Mouse (Mus musculus) brown adipose tissue, adult 24 weeks (tissue): ENCODE results near the gene Tgfa. TPM values are rescaled to one million over a fixed set of nuclear protein-coding genes. Genes with fewer than 3 reads are reported as not detected.

ENCODE experiments used
- H3K27ac ChIP-seq: fragments of 200-500 bp; replicated peaks from 2 replicates; pipeline ENCODE4 v1.5.1; 2012; ENCODE audit warnings: low read depth, mild to moderate bottlenecking, low read length
- H3K4me1 ChIP-seq: fragments of 200-500 bp; 2 replicates; pipeline ENCODE4 v1.6.1; 2012; ENCODE audit warnings: low read length, mixed read lengths; ENCODE audit not compliant: control insufficient read depth, insufficient read depth, insufficient read length
- H3K4me3 ChIP-seq: fragments of 200-500 bp; 2 replicates; pipeline ENCODE4 v1.5.1; 2012; ENCODE audit warnings: low read depth, mild to moderate bottlenecking, low read length, moderate library complexity; ENCODE audit not compliant: insufficient read depth
- polyA plus RNA-seq: library from polyadenylated mRNA; stranded (reverse); fragments of >200 nt; gene quantifications from 2 replicates; pipeline ENCODE4 v1.2.4, GENCODE M21; 2012; ENCODE audit not compliant: missing spikeins, insufficient read depth, insufficient read length

The Tgfa gene
- polyA plus RNA-seq, 1 experiment, result 0.44 TPM

DNA sequence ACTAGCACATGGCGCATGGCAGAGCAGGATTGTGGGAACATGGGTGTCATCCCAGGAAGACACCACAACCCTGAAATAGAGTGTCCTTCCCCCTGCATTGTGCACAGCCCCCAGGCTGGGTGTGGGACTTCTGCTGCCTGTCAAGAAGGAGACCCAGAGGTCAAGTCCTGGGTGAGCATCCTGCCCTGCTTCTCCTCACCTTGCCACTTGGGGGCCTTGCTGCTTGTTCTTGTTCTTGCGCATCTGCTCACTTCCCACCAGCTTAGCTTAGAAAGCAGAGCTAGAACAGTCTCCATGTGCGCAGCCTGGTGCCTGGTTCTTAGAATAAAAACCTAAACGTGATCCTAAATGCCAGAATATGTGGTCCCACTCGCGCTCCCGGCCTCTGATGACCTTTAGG lies 82.6 kb downstream of the Tgfa start:
- Histone ChIP-seq H3K4me3 (no peak overlapping the region), H3K27ac (no peak overlapping the region), H3K4me1 (no peaks in the 10 kb centered on the region)

DNA sequence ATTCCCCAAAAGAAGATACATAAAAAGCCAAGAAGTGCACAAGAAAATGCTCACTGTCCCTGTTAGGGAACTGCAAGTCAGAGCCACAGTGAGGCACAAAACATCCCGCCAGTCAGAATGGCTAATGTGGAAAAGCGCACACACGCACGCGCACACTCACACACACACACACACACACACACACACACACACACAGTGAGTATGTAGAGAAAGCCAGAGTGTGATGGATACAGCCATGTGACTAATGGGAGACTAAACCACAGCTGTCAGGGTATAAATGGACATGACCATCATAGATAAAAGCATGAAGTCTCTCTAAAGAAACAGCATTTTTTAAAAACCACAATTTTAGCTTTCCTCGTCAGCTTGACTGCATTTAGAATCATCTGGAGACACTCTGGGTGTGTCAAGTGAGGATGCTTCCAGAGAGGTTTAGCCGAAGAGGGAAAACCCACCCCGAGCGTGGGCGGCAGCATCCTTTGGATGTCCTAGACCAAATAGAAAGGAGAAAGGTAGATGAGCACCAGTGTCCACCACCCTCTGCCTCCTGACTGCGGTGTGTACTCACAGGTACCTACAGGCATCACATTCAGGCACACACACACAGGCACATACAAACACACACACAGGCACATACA lies 86.7 kb downstream of the Tgfa start:
- no peaks in the 10 kb centered on the region for H3K4me1 ChIP-seq
- no peak overlapping the region for H3K4me3 ChIP-seq
- H3K27ac ChIP-seq, result no peak overlapping the region

DNA sequence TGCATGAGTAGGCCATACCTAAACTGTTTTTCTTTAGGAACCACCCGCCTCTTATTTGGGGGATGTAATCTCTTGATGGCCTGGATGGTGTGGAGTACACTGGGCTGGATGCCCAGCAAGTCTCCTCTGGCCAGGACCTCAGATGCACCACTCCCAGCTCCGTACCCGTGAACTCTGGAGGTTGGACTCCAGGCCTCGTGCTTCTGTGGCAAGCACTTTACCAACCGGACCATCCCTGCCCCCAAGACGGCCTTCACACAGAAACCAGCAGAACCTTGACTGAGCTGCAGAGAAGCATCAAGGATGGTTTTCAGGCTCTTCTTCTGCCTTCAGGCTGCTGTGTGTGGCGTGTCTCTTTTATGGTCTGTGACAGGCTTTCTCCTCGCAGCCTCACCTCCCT lies 98.3 kb downstream of the Tgfa start:
- Histone ChIP-seq H3K27ac (no peak overlapping the region), H3K4me1 (no peaks in the 10 kb centered on the region), H3K4me3 (no peak overlapping the region)

DNA sequence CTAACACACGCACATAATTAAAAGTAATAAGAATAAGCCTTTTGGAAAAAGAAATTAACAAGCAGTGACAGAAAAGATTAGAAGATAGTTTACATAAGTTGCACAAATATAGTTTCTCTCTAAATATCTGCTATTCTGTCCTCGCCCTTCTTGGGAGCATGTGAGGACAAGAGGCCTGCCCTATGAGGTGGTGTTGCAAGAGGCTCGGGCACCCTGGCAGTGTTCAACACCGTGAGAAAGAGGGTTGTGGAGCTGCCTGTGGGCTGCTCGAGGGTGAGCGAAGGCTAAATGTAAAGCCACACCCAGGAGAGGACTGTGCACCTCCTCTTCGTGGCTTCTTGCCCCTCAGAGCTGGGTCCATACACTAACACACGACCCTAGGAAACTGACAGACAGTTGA lies 100.4 kb downstream of the Tgfa start:
- no peak overlapping the region for H3K4me3 ChIP-seq
- H3K27ac ChIP-seq, result no peak overlapping the region
- no peaks in the 10 kb centered on the region for H3K4me1 ChIP-seq

DNA sequence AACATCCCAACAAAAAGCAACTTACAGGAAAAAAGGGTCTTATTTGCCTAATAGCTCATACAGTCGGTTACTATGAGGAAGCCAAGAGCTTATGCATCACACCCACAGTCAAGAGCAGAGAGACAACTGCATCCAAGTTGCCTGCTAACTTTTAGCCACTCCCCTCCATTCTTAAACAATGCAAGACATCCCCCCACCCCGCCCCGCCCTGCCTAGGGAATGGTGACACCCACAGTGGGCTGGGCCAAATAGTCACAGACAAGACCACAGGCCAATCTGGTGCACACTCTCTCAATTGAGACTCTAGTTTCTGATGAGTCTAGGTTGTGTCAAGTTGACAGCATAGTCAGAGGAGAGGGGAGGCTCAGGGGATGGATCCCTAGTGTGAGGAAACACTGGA lies 101.1 kb downstream of the Tgfa start:
- H3K4me1 ChIP-seq, result no peaks in the 10 kb centered on the region
- no peak overlapping the region for H3K4me3 ChIP-seq

DNA sequence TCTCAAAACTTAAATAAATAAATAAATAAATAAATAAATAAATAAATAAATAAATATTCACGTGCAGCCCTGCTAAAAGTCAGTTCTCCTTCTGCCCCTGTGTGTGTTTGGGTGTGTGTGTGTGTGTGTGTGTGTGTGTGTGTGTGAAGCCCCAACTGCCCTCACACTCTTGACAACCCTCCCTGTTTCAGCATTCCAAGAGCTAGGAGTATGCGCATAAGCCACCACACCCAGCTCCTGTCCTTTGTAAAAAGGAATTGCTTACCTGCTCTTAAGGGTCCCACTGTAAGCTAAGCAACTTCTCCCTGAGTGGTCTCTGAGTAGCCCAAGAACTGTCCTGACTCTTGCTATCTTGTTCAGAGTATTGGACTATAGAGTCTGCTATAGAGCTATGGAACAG lies 101.9 kb downstream of the Tgfa start:
- no peaks in the 10 kb centered on the region for H3K4me1 ChIP-seq
- H3K4me3 ChIP-seq, result no peak overlapping the region
- no peak overlapping the region for H3K27ac ChIP-seq

More for the DNA sequence above, 101.1 kb downstream of the Tgfa start:
- H3K27ac ChIP-seq, result no peak overlapping the region

DNA sequence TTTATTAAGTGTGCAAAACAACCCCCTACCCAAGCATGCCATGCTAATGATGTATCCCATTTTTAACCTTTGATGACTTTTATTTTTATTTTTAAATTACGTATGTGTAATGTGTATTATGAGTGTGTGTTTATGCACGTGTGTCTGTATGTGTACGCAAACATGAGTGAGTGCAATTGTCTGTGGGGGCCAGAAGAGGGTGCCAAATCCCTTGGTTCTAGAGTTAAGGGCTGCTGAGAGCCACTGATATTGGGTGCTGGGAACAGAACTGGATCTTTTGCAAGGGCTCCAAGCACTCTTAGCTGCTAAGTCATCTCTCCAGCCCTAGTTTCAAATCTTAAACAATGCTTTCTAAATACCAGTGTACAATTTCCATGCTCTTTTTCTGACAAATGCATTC lies 103.9 kb downstream of the Tgfa start:
- Histone ChIP-seq H3K27ac (no peak overlapping the region), H3K4me3 (no peak overlapping the region), H3K4me1 (no peaks in the 10 kb centered on the region)

DNA sequence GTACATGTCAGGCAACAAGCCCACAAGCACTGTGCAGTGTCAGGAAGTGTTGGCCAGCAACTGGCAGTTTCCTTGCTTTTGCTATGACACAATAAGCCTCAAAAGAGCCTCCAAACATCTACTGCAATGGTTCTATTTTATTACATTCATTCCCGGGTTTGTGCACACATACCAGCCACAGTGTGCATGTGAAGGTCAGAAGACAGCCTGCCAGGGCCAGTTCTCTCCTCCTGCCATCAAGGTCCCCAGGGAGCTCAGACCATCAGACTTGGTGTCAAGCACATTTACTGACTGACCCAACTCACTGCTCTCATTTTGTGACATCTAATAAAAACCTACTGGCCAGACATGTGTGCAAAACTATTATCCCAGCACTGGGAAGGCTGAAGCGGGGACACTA lies 104.4 kb downstream of the Tgfa start:
- Histone ChIP-seq H3K4me3 (no peak overlapping the region), H3K27ac (no peak overlapping the region), H3K4me1 (no peaks in the 10 kb centered on the region)

DNA sequence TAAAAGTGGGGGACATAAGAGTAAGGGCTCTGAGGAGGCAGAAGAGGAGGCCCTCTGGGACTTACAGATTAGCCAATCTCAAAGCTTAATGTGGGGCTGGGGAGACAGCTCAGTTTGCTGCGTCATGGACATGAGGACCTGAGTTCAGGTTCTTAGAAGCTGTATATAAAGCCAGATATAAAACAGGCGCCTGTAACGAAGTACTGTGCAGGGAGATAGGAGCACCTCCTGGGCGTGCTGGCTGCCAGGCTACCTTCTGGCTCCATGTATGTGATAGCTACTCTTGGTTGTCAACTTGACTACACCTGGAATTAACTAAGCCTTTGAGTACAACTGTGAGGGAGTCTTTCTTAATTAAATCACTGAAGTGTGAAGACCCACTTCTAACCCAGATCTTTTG lies 110.7 kb downstream of the Tgfa start:
- Histone ChIP-seq H3K4me1 (no peaks in the 10 kb centered on the region), H3K4me3 (no peak overlapping the region), H3K27ac (no peak overlapping the region)

DNA sequence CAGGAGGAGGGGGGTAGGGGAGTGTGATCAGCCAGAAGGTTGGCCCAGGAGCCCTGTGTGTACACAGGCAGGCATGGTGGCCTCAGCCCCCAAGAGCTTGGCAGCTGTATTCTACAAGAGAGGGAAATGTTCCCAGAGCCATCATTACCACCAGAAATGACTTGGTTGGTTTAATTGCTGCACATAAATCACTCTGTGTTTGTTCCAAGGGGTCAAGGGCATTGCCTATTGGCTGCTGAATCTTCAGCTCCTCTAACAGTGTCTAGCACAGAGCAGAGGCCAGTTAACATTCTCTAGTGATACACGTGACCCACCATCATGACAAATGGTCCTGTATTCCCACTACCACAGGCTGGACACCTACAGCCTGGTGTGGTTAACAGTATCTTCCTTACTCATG lies 119.0 kb downstream of the Tgfa start:
- Histone ChIP-seq H3K27ac (no peak overlapping the region), H3K4me1 (peaks cover 4% of the 10 kb centered on the region; the same call in 1 of the 2 replicates), H3K4me3 (no peak overlapping the region)

DNA sequence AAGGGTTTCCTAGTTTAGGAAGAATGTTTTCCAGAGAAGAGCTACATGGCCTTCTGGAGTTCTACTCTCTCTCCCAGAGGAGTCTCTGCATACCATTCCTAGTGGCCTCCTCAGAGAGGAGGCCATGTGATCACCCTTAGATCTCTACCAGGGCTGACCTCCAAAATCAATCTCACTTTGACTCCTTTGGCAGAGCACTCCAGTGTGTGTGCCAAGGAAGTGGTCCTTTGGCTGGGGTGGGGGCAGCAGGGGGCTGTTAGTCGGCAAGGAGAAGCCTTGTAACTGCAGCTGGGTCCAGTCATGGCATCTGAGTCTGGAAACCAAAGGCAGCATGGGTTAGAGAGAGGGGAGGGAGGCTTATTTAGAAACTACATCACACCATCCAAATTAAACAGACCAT lies 122.0 kb downstream of the Tgfa start:
- no peak overlapping the region for H3K27ac ChIP-seq
- peaks cover 4% of the 10 kb centered on the region; the same call in 1 of the 2 replicates for H3K4me1 ChIP-seq
- no peak overlapping the region for H3K4me3 ChIP-seq

DNA sequence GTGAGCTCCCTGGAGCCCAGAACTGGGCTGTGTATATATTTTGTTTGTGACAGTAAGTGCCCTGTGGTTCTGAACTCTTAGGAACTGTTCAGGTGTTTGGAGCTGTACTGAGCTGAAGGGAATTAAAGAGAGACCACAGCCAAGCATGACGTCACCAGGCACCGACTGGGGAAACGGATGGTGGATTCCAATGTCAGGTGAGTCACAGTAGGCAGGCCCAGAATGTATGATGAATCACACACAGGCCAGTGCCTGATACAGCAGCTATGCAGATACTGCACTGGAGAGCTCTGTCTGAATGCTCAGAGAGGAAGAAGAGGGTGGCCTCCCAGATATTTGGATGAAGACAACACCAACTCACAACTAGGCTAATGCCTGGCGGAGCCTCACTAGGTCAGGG lies 123.8 kb downstream of the Tgfa start:
- Histone ChIP-seq H3K4me1 (peaks cover 2% of the 10 kb centered on the region; the same call in 1 of the 2 replicates), H3K27ac (no peak overlapping the region), H3K4me3 (no peak overlapping the region)

DNA sequence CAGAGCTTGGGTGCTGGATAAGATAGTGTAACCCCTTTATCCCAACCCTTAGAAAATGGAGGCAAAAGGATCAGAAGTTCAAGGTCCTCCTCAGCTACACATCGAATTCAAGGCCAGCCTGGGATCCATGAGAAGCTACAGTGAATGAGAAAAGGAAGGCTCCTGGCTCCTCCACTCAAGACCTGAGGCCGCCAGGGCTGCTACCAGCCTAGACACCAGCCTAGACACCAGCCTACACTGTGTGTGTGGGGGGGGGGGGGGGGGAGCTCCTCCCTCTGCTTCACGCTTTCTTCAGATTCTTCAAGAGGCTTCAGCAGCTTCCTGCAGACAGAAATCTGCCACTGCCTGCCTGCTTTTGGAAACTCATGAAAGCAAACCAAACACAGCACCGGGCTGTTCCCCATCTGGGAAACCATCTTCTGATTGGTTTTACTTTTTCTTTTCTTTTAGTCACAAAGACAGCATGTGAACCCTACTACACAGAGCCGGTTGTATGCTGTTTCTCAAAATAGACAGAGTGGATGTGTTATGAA lies 127.1 kb downstream of the Tgfa start:
- Histone ChIP-seq H3K27ac (no peak overlapping the region), H3K4me3 (no peak overlapping the region), H3K4me1 (no peaks in the 10 kb centered on the region)

DNA sequence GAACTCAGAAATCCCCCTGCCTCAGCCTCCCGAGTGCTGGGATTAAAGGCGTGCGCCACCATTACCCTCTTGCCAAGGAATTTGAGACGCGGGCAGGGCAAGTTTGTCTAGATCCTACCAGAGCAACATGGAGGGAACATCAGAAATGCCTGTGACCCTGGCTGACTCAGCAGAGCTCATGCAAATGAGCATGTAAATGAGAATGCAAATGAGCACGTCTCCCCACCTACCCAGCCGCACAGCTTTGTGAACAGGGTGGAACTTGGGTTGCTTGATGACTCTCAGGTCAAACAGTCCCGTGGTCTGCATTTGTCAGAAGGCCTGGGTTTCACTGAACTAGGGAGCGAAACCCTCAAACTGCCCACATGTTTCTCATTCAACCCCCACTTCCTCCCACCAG lies 128.0 kb downstream of the Tgfa start:
- no peak overlapping the region for H3K27ac ChIP-seq
- no peaks in the 10 kb centered on the region for H3K4me1 ChIP-seq
- H3K4me3 ChIP-seq, result no peak overlapping the region

DNA sequence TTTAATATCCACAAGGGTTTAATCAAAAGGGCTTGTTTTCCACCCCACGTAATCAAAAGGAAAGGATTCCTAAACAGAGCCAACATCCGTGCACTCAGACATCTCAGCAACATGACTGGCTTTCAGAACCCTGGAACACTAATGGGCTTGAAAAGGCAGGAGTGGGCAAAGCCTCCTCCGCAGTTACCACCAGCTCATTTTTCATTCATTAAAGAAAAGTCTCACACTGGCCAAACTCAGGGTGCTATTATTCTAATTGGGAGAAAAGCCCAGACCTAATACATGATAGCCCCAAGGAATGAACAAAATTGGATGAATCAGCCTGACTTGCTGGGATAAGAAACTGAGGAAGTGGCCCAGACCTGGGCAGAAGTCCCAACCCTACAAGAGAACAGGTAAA lies 129.4 kb downstream of the Tgfa start:
- Histone ChIP-seq H3K4me1 (no peaks in the 10 kb centered on the region), H3K27ac (no peak overlapping the region), H3K4me3 (no peak overlapping the region)
